Mouse (Mus musculus) ES-CJ7 (cell line): ENCODE measurements around the gene Bhlha9.

ENCODE experiments used
- DNase-seq: peaks from one replicate; pipeline ENCODE4 v3.0.0; 2011; ENCODE audit warnings: low read depth, low spot score

Gene Bhlha9

DNA sequence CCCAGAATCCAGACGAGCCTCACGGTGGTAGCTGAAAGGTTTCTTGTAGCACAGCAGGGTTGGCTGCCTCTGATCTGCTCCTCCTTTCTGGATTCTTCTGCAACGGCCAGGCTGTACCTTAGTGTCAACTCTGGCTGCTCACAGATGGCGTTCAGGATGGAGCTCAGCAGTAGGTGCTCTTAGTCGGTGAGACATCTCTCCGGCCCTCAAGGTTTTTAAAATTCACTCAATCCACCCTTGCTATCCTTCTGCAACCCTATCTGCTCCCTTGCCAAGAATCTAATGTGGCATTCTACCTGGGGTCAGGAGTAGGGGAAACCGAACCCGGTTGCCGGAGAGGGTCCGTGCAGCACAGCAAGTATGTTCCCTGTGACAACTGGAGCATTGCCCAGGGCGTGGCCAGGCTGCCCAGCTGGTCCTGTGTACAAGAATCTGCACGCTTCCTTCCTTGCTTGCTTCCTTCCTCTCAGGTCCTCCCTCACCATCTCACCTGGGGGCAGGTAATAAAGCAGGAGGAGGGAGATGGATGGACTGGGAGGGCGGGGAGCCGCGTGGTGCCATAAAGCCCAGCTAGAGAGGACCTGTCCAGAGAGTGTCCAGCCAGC is at the start of gene Bhlha9:
Bhlha9 (plus strand) TSS at position 600 of the 605 bp plus-strand sequence.
- no peak for DNase-seq

GRCm38 (mm10) chr11:76622566-76623205 is 49.6 kb upstream of the Bhlha9 start:
- peak; percentile 29 for DNase-seq

- DNase-seq: peak; percentile 71
Observed at GRCm38 (mm10) chr11:76623206-76623961, 48.9 kb upstream of the Bhlha9 start.

DNA sequence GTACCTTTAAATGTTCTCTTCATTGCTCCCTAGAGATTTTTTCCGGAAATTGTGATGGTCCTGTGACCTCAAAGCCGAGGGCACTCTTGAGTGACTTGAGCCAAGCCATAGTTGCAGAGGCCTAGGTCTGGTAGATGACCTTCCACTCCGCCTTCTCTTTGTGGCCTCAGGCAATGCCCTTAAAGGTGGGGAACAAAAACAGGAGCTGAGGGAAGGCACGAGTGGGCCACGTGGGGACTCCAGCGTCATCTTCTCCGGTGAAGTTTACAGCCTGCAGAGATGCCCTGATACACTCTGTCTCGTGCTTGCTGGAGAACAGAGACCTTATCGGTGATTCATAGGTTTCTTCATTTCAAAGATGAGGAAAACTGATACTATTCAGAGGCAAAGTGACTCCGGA is 48.2 kb upstream of the Bhlha9 start:
- peak; percentile 65 for DNase-seq

DNA sequence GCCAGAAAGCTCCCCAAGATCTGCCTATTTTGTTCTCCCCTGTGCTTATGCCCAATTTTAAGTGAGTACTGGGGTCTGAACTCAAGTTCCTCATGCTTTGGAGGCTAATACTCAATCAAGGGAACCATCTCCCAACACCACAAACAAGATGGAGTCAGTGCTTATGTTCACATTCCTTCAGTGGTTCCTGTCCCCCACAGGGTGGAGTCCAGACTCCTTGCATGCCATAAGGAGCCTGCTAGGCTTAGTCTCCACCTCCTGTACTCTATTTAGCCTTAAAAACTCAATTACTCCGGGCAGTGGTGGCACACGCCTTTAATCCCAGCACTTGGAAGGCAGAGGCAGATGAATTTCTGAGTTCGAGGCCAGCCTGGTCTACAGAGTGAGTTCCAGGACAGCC is 47.4 kb upstream of the Bhlha9 start:
- peak; percentile 73 for DNase-seq

DNA sequence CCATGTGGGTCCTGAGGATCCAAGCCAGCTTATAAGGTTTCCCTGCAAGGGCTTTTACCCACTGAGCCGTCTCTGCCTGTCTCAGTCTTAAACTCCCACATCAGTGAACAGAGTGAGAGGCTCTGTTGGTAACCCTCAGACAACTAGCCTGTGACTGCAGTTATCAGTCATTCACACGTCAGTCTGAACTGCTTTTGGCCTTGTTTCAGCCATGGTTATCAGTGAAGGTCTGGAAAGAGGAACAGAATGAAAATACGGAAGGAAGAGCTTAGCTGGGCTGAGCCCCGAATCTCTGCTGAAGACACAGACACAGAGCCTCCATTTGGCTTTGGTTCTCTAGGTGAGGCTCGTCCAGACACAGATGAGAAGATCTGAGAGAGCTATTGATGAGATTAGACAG is 43.7 kb upstream of the Bhlha9 start:
- no peak for DNase-seq

DNA sequence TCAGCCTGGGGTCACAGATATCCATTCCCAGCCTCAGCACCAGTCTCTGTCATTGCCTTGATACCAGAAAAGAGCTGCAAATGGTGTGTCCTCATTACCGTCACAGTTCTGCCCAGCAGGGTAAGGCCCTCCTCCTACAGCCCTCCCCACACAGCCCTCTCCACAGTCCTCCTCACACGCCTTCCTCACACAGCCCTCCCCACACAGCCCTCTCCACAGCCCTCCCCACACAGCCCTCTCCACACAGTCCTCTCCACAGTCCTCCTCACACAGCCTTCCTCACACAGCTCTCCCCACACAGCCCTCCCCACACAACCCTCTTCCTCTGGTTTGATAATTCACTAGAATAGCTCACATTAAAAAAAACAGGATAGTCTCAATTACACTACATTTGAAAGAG is 42.2 kb upstream of the Bhlha9 start:
- DNase-seq: no peak

DNA sequence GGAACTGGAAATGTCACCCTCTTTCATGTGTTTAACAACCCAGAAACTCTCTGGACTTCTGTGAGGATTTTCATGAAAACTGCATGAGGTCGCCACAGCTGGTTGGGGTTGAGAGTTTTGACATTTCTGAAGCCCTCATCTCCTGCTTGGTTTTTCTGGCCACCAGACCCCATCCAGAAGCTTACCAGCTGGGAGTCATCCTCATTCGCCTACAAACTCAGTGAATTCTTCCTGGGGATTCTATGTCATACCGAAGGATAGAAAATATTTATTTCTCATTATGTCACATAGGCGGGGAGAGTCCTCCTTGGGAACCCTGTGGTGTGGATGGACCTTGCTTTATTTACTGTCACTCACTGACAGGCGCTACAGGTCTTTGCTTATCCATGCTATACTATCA is 41.8 kb upstream of the Bhlha9 start:
- DNase-seq: no peak

GRCm38 (mm10) chr11:76639269-76639985 is 32.8 kb upstream of the Bhlha9 start:
- DNase-seq: no peak

DNA sequence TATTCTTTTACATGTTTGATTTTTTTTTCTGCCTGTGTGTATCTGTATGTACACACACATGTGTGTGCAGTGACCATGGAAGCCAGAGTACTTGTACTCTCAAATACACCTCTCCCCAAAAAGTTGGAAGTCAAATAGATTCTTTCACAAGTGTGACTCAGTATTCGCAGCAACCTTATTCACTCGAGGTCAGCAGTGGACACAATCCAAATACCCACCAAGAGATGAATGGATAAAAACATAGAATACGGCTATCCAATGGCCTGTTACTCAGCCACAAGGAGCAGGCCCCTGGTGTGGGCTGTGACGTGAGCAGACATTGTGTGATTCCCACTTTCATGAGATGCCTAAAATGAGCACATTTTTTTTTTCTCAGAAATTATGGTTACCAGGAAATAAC is 32.0 kb upstream of the Bhlha9 start:
- DNase-seq: no peak

GRCm38 (mm10) chr11:76644257-76644656 is 28.0 kb upstream of the Bhlha9 start:
- DNase-seq: no peak

- no peak for DNase-seq
Observed at GRCm38 (mm10) chr11:76645036-76645435, 27.2 kb upstream of the Bhlha9 start.

DNA sequence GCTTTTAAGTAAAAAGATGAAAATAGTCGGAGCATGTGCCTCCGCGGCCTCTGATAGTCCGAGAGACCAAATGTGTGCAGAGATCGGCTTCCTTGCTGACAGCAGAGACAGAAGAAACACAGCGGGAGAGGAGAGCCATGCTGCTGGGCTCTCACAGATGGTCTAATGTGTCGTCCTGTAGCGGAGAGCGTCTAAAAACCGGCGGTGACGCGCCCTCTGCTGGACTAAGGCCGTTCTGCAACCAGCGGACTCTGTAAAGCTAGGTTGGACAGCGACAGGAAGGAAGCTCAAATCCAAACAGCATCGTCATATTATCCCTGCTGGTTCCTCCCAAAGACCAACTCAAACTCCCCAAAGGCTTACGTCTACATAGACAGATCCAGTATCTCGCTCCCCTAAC is 26.3 kb upstream of the Bhlha9 start:
- DNase-seq: peak; percentile 93

- peak; percentile 24 for DNase-seq
Observed at GRCm38 (mm10) chr11:76647062-76647461, 25.2 kb upstream of the Bhlha9 start.

- DNase-seq: peak; percentile 87
Observed at GRCm38 (mm10) chr11:76647500-76647899, 24.8 kb upstream of the Bhlha9 start.

GRCm38 (mm10) chr11:76650862-76651560 is 21.3 kb upstream of the Bhlha9 start:
- DNase-seq: peak; percentile 65

GRCm38 (mm10) chr11:76652838-76653334 is 19.4 kb upstream of the Bhlha9 start:
- DNase-seq: no peak

DNA sequence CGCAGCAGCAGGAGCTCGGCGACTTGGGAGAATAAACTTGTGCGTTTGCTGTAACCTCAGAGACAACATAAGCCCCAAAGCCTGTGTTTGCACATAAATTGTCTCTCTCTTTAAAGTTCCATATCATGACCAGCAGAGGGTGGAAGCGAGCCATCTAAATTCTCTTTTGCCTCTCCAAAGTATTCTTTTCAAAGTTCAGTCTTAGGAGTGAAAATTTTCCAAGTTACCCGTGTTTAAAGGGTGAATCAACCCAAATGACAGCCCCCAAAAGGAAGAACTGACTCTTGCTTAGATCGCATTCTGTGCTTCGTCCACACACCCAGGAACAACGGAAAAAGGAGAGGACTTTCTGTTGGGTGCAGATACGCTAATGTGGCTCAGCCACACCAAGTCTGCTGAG is 17.2 kb upstream of the Bhlha9 start:
- DNase-seq: peak; percentile 72

- DNase-seq: peak; percentile 82
Observed at GRCm38 (mm10) chr11:76657450-76657970, 14.8 kb upstream of the Bhlha9 start.

DNA sequence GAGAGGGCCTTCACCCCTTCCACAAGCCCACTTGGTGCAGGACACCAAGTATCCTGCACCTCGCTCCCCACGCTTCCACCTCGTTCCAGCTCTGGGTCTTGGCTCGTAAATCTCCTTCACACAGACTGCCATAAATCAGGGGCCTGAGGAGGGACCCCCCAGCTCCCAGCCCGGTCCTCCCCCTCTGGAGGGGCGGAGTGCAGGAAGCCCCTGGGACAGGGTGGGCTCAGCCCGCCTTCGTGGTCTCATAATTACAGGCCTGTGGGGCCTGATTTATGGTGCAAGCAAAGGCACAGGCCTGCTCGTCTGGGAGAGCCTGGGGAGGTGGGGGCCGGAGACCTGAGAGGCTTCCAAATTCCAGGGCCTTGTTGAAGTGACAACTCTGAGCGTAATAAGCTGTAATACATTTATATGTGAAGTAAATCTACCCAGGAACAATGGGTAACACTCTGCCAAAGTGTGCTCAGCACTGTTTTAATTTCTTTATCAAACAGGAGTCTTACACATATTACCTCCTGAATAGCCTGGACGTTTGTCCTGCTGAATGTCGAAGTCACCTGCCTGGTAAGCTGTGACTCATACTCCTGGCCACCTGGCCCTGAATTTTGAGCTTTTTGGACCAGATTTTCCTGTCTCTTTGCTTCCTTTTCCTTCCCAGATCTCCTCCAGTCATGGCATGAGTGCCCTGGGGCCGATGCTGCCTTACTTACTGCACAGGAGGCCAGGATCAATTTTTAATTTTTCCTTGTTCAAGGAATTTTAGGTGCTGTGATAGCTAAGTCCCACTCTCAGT is 12.9 kb upstream of the Bhlha9 start:
- no peak for DNase-seq
